Mouse (Mus musculus): ENCODE results near the gene Pik3ca.

Gene Pik3ca

DNA sequence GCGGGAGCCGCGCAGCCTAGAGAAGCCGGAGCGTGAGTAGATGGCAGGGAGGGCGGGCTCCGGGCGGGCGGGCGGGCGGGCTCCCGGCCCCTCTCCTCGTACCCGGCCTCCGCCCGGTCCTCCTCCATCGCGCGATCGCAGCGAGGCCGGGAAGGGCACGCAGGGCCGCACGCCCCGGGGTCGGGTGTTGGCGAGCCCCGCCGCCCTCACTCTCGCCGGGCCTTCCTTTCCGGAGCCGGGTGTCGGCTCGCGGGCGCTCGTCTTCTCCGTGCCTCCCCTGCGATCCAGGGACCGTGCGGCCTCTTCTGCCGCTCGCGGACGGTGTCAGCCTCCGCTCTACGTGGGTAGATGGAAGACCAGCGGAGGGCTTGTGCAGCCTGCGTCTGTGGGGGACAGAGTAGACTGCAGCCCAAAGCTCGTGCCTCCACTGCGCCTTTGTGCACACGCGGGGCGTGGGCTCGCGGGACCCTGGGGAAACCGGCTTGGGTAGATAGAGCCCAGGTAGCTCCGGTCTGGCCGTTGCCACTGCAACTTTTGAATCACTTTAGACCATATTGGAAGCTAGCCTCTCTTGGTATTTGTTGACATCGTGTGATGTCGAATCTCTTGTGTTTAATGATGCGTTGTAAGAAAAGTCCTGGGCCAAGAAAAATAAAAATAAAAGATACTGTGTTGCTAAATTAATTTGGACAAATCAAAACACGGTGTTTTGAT is at the start of gene Pik3ca:
Gene Pik3ca (plus strand): TSS at position 211 of the 714 bp plus-strand sequence.
- DNase-seq: peak; percentile 68 to 78

DNA sequence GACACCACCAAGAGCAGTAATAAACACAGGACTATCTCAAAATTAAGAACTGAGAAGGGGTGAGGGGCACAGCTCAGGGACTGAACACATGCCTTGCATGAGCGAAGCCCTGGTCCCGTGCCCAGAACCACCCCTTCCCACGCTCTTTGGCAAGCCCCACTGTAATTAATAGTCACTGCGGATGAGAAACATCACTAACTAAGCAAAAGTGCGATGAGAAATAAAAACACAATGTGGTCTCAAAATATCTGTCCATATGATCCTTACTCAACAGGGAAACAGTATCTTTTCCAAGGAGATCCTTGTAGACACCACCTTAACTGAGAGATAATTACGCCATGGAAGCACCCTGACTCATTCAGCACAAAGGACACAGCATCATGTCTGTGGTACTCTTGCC is 49.6 kb upstream of the Pik3ca start:
- peak; percentile 45 to 52 for DNase-seq

DNA sequence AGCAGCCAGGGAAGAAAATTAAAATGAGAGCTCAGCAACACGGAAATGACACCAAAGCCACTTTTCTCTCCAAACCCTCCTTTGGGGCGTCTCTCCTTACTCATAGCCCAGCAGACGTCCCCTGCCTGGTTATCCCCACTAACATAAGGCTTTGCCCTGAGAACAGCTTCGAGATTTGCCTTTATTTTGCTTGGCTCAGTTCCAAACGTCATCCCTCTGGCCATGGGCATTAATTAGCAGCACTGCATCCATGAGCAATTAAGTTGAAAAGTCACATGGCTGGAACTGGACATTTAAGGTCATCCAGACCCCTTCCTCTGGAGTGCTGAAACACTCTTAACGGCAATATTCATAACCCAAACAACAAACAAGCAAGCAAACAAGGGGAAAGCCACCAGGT is 36.2 kb upstream of the Pik3ca start:
- peak in 1 of 2 experiments; percentile 14 for DNase-seq

DNA sequence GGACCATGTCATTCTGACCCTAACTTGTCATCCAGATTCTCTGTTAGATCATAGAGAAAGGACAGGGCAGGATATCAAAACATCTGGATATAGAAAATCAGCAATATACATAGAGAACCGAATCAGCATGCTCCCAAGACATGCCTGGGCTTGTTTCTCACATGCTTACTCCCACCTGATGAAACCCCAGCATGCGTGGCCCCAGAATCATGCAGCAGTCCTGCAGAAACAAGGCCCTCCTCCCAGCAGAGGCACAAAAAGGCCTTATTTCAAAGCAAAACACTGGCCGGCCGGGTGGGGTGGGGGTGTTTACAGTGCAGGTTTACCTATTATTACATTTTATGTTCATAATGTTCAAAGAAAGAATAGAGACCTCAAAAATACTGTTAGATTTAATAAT is 33.3 kb upstream of the Pik3ca start:
- DNase-seq: no peak

DNA sequence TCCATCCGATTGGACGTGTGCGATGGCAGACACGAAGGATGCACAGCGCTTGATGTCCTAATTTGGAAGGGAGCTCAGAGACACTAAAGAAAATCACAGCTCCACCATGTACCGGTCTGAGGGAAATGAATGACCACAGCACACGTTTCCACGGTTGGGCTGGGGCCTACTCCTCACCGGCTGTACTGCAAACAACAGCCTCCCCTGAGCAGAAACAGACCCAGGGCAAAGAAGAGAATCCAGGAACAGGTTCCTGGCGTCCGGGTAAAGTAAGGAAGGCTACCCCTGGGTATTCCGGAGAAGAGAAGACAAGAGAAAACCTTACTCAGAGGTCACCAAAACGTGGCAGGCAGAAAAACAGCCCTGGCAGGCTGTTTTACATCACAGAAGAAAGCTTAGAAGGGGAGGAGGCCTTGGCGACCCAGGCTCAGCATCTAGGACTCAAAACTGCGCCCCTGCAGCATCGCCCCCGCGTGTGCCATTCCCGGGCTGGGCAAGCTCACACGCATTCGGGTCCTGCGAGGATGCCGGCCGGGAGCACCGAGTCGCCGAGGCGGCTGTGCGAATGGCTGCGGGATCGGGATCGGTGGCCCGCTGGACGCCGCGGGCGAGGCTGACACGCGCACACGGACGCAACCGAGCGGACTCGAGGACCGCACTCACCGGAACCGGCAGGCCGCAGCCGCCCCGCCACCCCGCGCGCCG is 32.5 kb upstream of the Pik3ca start:
- peak in 1 of 2 experiments; percentile 19 for DNase-seq

DNA sequence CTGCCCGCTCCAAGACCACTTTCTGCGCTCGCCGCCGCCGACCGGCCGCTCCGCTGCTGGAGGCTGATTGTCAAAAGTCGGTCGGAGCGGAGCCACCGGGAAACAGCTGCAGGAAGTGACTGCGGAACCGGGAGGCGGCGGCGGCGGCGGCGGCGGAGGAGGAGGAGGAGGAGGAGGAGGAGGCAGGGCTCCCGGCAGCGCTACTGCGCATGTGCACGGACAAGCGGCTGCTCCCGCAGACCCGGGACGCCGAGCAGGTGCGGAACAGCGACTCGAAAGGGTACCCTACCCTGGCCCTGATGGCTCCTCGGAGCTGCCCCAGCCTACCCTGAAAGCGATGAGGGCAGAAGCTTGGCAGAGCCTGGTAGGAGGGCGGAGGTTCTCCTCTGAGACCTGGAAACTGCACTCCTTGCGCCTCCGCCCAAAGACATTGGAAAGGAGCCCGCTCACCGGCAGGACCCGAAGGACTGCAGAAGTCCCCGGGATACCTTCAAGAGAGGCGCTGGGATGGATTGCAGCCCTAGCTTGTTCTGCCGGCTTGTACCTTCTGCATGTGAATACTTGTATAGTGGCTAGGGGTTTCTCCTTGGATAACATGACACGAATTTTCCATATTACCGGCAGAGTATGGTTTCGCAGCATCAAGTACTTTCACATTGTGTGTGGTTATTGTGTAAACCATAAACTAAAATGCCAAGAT is 31.8 kb upstream of the Pik3ca start, which contains the start of gene Zmat3:
Gene Zmat3 (minus strand): TSS at position 469 of the 700 bp plus-strand sequence.
- DNase-seq: peak; percentile 85 to 91

DNA sequence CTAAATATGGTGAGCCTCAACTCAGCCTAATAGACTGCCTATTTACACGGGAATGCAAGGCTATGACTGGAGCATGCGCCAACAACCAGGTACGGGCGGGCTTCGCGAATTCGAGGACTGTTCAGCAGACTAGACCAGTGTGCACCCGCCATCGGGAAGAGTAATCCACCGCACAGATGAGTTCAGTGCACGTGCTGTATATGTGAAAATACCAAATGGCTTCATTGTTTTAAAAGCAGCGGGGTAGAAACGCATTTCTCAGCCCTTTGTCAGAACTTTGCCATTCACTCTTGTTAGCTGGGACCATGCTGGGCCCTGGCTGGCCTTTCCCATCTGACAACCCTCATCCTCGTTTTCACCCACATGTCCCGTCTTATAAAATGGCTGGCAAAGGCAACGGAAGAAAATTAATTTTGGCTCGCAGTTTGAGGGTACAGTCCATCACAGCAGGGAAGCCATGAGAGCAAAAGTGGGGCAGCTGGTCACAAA is 31.2 kb upstream of the Pik3ca start:
- peak in 1 of 2 experiments; percentile 23 for DNase-seq

DNA sequence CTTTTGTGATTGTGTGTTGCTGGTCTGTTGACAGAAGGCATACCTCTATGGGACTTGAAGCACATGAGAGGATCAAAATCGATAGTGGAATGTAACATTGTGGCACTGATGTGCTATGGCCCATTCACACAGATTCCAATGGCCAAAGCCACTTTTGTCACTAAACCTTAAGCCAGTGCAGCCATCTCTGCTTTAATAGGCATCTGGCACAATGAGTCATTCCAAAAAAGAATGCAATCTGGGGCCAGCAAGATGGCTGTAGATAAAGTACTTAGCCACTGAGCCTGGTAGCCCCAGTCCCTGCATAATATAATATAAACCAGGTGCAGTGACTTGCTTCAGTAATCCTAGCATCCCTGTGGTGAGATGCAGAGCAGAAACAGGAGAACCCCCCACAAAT is 30.0 kb upstream of the Pik3ca start:
- no peak for DNase-seq

DNA sequence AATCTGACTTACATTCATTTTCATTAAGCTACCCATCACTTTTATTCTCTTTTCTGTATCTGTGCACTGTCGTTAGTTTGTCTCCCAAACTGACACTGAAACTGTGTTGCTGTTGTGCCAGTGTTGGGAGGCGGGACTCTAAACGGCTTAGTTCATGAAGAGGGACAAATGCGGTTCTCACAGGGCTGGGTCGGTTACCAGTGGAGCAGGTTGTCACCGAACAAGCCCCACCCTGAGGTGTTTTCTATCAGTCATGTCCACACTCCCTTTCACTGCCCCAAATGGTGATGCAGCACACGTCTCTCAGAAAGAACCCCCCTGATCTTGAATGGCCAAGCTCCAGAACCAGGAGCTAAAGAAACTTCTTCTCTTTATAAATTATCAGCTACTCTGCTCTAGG is 25.5 kb upstream of the Pik3ca start:
- no peak for DNase-seq

DNA sequence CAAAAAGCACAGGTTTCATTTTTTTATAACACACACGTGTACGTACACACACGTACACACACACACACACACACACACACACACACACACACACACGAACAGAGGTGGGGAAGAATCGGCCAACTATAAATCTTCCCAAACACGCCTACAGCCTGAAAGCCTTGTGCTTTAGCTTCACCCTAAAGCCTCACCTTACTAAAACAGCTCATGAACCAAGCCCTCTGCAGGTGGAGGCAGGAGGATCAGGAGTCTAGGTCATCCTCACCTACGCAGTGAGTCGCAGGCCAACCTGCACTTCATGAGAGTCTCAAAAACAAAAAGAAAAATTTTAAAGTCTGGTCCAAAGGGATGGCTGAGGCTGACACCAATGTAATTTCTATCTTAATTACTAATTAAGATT is 25.0 kb upstream of the Pik3ca start:
- no peak for DNase-seq

DNA sequence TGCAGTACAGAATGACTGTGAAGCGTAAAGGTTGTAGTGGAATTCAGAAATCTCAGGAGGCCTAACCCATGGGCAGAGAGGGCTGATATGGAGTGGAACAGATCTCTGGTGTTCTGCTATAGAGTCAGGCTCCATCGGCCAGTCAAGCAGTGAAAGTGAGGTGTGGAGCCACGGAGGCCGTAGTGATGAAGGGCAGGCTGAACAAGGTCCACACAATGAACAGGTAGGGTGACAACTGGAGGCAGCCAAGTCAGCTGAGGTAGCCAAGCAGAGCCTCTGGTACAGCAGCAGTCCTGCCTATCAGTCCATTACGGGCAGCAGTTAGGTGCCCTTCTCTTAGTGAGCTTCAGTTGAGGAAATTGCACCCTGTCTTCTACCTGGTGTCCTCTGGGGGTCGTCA is 24.2 kb upstream of the Pik3ca start:
- no peak for DNase-seq

DNA sequence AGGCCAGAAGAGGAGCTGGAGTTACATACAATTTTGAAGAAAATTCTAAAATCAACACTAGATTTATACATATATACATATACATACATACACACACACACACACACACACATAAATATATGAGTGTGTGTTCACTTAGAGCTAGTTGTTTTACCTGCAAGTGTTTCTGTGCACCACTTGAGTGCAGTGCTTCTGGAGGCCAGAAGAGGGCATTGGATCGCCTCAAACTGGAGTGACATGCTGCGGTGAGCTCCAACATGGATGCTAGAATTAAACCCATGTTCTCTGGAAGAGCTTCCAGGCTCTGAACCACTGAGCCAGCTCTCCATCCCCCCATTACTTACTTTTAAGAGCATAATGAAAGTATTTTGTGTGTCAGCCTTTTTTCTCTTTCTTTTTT is 17.6 kb upstream of the Pik3ca start:
- peak; percentile 45 to 57 for DNase-seq

DNA sequence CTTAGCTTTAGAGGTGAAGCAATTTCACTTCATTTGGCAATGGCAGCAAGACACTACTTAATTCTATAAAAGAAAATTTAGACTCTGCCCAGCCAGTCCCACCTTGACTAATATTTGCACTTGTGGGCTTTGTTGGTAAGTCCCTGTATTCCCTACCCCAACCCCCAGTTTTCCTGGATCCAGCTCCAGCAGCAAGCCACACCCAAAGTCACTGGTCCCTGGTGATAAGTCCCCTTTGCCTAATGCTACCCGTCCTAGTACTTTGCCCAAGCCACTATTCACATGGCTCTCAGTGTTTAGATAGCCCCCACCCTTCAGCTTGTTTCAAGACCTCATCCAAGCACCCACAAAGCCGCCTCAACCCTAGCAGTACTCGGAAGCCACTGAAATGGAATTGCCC is 15.9 kb upstream of the Pik3ca start:
- DNase-seq: no peak

DNA sequence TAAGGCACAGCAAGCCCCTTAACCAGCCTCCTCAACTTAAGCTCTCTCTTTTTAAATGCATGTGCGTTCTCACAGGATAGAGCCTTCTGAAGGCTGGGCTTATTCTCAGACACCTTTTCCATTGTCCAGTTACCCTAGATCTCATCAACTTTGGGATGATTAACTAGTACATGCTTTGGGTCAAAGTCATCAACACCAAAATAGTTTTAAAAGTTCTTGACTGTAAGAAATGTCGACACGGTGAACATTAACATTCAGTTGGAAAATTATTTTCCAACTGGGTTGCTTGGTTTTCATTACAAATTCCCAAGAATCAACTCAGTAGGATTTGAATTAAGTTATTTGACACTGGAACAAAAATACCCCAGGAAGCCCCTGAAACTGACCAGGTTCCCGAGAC is 4.6 kb upstream of the Pik3ca start:
- no peak for DNase-seq

DNA sequence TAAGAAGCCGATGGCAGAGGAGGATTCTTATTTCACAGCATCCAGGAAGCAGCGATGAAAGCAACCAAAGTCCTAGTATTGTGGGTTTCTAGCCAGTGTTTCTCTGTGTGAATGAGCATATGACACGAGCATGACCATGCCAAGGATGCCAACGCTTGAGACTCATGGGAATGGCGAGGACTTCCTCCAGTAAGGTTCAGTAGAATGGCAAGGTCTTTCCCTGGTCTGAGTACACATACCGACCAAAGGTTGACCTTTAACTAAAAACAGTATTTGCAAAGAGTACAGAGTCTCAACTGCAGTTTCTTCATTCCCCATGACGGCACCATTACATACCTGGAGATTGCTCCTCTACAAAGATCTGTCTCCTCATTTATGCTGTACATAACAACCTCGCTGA is 3.5 kb upstream of the Pik3ca start:
- no peak for DNase-seq

DNA sequence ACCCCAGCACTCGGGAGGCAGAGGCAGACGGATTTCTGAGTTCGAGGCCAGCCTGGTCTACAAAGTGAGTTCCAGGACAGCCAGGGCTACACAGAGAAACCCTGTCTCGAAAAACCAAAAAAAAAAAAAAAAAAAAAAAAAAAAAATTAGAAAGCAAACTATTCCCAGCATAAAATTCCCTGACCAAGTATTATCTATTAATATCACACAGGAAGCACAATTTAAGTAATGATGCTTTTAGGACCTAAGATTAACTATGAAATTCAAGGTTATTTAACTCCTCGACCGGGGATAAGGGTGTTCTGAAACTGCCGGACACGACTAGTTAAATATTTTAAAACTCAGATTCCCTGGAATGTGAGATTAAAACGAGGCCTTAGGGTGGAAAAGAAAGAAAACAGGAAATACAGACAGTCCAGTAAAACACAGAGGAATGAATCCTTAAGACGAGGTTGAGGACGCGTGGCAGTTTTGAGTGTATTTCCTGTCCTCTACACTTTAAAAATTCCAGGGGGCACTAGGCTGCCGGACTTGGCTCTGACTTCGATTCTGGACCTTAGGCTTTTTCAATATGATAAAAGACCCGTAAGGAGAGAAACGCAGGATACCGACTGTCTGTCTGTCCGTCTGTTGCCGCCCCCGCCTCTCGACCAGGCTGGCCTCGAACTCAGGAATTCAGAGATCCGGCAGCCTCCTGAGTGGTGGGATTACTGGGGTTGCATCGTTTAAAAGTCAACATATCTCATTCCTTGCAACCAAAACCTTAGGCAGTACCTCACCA is 1.5 kb upstream of the Pik3ca start:
- peak; percentile 52 to 66 for DNase-seq

DNA sequence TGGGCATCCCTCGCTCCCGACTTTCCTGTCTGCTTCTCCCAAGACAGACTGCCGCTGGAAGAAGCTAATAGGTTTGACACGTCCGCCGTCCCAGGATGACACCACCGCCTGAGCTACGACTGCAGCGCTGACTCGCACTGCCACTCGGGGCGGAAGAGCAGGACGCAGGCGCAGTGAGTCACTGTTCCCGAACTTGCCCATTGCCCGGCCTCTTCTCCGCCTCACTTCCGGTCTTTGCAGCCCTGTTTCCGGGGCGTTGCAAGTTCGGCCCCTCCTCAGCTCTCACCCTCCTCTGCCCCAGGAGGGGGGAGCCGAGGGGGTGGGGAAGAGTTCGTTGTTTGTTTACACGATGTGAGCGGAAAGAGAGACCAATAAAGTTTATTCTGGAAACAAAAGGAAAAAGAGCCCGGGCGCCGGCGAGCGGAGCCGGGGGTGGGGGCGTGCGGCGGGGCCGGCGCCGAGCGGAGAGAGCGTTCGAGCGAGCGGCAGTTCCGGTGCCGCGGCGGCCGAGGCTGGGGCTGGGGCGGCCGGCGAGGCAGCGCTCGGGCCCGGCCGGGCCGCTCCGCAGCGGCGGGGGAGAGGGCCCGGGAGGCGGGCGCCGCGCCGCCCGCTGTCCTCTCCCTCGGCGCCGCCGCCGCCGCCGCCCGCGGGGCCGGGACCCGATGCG is 544 bp upstream of the Pik3ca start:
- peak; percentile 96 to 98 for DNase-seq

DNA sequence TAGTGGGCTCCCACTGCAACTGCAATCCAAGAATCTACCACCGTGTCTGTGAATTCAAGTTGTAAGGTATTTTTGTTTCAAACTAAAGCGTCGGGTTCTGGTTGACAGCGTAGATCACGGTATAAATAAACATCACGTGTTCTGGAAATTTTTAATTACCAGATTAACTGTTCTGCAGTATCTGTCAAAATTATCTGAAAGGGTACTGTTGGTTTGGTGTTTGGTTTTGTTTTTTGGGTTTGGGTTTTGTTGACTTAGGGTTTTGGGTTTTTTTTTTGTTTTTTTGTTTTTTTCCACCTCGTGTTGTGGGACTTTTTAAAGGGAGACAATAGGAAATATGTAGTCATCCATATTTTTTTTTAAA is 686 bp downstream of the Pik3ca start:
- no peak for DNase-seq

DNA sequence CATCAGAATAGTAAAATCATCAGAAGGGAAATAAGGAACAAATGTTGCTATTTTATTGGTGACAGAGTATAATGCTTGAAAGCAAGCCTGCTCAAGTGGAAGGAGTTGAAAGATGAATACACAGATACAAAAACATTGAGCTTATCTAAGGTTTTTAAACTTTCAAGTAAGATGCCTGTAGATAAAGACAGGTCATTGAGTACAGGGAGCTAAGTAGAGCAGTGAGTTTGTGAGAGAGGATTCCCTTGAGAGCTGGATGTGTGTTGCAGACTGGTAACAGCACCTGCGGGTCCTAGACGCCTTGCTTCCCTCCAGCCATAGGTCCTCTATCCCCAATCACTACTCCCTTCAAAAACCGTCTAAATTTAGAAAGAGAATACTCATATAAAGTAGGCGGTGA is 1.2 kb downstream of the Pik3ca start:
- no peak for DNase-seq

DNA sequence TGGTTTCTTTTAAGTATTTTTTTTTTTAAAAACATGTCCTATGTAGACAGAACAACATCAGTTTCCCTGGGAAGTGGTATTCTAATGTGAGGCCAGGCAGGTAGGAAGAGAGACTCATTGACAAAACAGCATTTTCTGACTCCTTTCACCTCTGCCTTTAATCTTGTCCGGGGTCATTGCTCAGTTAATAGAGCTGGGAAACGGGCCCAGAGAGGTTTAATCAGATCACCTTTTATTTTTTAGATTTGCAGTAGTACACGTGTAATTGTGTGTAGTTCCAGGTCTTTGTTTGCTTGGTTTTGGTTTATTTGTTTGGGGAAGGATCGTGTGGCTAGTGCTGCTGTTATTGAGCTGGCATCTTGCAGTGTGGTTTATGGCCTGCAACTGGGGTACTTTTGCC is 1.9 kb downstream of the Pik3ca start:
- DNase-seq: no peak

DNA sequence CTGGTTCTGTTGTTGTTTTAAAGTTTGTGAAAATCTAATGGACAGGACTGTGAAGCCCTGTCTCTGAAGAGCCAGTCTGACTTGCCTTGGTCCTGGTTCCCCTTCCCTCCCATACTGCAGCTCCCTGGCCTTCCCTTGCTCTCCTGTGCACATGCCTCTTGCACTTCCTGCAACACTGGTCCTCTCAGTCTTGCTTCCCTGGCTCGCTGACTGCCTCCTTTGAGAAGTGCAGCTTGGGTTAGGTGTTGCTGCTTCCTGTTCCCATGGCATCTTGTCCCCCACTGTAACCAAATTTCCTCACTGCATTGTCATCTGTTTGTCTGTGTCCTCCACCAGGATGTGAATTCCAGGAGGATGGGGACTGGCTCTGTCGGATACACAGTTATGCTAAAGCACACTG is 2.5 kb downstream of the Pik3ca start:
- DNase-seq: peak; percentile 14 to 30

DNA sequence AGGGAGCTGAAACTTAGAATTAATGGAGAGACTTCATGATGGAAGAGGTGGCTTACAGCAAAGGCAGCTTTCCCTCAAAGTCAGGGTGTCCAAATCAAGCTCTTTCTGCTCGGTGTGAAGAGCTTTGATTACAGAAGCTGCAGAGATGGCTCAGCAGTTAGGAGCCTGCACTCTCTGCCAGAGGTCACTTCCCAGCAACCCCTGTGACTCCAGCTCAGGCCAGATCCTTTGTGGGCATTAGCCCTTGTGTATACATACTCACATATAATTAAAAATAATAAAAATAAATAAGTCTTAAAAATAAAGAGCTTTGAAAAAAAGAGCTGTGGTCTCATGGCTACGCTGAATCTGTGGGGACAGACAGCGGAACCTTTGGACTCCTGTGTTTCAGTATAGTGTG is 4.1 kb downstream of the Pik3ca start:
- DNase-seq: no peak

Measured in kidney, postnatal 4 days (tissue).